Mouse (Mus musculus): Measurements from ENCODE around the gene Sowaha.

DNA sequence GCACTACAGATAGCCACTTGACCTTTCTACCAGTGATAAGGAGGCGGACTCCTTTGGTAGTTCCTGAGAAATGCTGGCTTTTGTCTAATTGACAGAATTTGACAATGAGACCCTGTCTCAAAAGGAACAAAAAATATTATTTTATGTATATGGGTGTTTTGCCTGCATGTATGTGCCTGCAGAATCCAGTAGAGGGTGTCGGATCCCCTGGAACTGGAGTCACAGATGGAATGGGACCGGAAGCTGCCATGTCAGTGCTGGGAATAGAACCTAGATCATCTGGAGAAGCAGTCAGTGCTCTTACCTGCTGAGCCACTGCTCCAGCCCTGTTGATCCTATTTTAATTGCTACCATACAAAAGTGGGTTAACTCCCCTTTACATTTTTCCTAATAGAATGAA, 7.4 kb downstream of the Sowaha start:
- no peak for TF ChIP-seq CTCF (IDR thresholded peaks at IDR 0.05; ENCODE audit: low read depth)
- no peak for TF ChIP-seq EP300 (IDR thresholded peaks at IDR 0.05; ENCODE audit: low read depth)

Measured in heart, postnatal 0 days (tissue).